Mouse (Mus musculus) left cerebral cortex, adult 11 months (tissue): ENCODE results near the gene Hexb.
A peak's percentile ranks its signal among the peaks of the same experiment; 100 is the strongest.
"Not testable (repeated sequence)": the region's sequence is repeated elsewhere in the genome, so short reads cannot be mapped to it uniquely, and the experiment has no call there.

Experiments used
- DNase-seq: peaks from one replicate; pipeline ENCODE4 v3.0.0; 2022; ENCODE audit warnings: low spot score

Gene Hexb

DNA sequence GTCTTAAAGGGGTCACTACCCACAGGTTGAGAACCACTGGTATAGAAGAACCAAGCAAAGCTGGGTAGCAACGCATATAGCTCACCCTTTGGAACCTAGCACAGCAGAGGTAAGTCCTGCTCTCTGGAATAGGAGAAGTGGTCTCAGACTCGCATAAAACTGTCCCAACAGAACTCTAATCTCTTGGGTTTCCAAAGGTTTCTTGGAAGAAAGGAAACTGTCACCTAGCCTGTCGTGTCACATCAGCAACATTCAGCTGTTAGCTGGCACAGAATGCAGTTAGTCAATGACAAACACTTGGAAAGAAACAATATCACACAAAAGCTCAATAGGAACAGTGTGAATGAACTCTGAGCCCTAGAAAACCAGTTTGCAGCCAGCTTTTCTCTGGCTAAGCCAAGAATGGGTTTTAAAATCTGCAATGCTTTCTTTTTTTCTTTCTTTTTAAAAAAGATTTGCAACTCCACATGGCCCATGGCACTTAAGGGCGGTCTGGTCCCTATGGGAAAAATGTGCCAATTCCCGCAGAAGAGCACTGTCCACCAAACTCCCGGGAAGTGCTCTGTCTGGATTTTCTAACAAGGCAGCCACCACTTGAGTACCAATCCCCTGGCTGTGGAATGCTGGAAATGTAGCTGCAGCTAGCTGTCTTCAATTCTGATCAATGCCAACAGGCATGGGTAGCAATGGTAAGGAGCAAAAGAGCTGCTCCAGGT, 17.9 kb downstream of the Hexb start:
- DNase-seq: no peak

GRCm38 (mm10) chr13:97178943-97179342, 19.2 kb downstream of the Hexb start:
- no peak for DNase-seq

- DNase-seq: no peak
Measured at GRCm38 (mm10) chr13:97176731-97177130, 21.4 kb downstream of the Hexb start.

GRCm38 (mm10) chr13:97175520-97176264, 22.5 kb downstream of the Hexb start:
- no peak for DNase-seq

- DNase-seq: no peak
Measured at GRCm38 (mm10) chr13:97145834-97146233, 52.3 kb downstream of the Hexb start.

DNA sequence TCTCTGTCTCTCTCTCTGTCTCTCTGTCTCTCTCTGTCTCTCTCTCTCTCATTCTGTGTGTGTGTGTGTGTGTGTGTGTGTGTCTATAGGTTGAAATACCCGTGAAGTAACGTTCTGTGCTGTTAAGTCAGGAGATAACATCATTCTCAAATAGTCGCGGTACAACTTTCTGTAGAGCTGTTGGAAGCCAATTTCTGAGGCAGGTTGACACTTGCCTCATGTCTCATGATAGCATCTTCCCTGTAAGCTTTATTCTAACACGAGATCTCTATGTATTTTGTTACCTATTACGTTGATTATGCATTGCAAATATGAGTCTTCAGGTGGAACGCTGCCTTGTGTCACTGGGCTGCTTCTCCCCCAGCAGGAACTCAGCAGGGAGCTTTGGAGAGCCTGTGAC, 55.8 kb downstream of the Hexb start:
- no peak for DNase-seq

GRCm38 (mm10) chr13:97138404-97138931, 59.7 kb downstream of the Hexb start:
- DNase-seq: not testable (repeated sequence)

DNA sequence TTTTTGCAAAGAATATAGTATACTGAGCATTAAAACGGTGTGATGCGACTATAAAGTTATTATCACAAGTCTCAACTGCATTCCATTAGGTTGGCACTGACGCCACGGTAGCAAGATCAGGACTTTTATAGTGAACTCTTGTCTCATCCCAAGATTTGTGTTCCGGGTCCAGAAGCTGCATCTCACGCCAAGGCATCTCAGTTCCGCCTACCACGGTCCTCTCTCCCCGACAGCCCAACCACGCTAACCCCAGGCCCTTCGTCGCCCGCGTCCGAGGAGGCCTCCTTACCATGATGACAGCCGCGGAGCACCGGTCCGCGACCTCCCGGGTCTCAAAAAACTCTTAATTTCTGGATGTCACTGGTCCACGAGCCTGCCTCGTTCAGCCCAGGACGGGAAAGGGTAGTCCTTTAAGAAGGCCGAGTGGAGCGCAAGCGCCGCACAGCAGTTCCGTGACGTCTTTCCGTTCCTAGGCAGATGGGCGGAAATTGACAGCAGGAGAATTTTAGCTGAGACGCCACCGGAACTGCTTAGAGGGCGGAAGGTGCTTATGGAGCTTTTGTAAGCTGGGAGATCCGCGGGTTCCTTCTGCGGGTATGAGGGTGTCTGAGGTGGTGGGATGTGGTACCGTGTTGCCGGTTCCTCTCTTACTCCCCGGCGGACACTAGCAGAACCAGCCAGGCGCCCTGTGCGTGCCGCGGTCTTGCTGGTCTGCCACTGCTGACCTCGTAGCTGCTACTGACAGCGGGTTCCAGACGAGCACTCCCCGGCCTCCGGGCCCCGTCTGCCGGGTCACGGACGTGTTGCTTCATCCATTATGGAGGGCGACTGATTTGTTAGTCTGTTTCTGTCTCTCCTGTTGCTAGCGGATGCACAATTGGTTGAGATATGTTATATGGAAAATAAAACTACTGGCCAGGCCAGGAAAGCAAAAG, 60.4 kb downstream of the Hexb start, which contains the start of the genes Gfm2 and Nsa2:
Gene Gfm2 (plus strand): TSS at position 472 of the 935 bp plus-strand sequence.
Gene Nsa2 (minus strand): TSS at position 472 of the 935 bp plus-strand sequence.
- DNase-seq: peak; percentile 86

DNA sequence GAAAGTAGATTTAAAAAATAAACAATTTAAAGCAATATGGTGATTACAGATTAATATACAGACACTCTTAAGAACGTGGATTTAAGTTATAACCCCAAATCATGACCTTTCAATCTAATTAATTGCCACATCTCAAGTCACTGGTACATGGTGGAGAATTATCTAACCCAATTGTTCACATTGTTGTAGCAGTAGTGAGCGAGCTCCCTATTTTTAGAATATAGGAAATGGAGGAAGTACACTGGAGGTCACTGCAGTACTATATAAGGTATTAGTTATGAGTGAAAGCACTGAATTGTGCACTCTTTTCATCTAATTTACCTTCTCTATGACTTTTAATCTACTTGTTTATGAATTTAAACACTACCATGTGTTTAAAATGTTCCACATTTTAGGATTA, 67.7 kb downstream of the Hexb start:
- not testable (repeated sequence) for DNase-seq

- DNase-seq: not testable (repeated sequence)
Measured at GRCm38 (mm10) chr13:97129654-97130053, 68.5 kb downstream of the Hexb start.
